Mouse (Mus musculus) monocyte, adult 5-6 weeks (primary cell): ENCODE measurements around the gene Spsb1. TPM values are rescaled to one million over a fixed set of nuclear protein-coding genes. Genes with fewer than 3 reads are reported as not detected.

Experiments
- ATAC-seq: fragments of 153-309, 156-312 bp; replicated peaks from 2 replicates; pipeline ENCODE4 v1.8.0; 2017; ENCODE audit warnings: mild to moderate bottlenecking; ENCODE audit not compliant: low TSS enrichment, insufficient number of reproducible peaks, severe bottlenecking, poor library complexity, low FRiP score
- total RNA-seq: library from RNA; stranded (forward); fragments of 200-1000, 200-491, 200-594 nt; gene quantifications from 3 replicates; pipeline ENCODE4 v1.2.3, GENCODE M21; 2017

Gene Spsb1
- total RNA-seq, 1 experiment from 2014 or later, result not detected

GRCm38 (mm10) chr4:149872236-149872635 lies 82.6 kb downstream of the Spsb1 start:
- ATAC-seq, result no peak

- no peak for ATAC-seq
These were observed 83.3 kb downstream of the Spsb1 start for GRCm38 (mm10) chr4:149871582-149871981.

- ATAC-seq, result no peak
These were observed 83.8 kb downstream of the Spsb1 start for GRCm38 (mm10) chr4:149871014-149871413.

GRCm38 (mm10) chr4:149870412-149870811 lies 84.4 kb downstream of the Spsb1 start:
- ATAC-seq, result no peak

GRCm38 (mm10) chr4:149868725-149869124 lies 86.1 kb downstream of the Spsb1 start:
- ATAC-seq, result no peak

- no peak for ATAC-seq
These were observed 86.8 kb downstream of the Spsb1 start for GRCm38 (mm10) chr4:149868009-149868408.

- ATAC-seq, result no peak
These were observed 87.5 kb downstream of the Spsb1 start for GRCm38 (mm10) chr4:149867351-149867750.

- no peak for ATAC-seq
These were observed 90.4 kb downstream of the Spsb1 start for GRCm38 (mm10) chr4:149864395-149864794.

- ATAC-seq, result no peak
These were observed 91.3 kb downstream of the Spsb1 start for GRCm38 (mm10) chr4:149863522-149863921.

- no peak for ATAC-seq
These were observed 94.5 kb downstream of the Spsb1 start for GRCm38 (mm10) chr4:149860393-149860792.

GRCm38 (mm10) chr4:149858584-149858983 lies 96.3 kb downstream of the Spsb1 start:
- ATAC-seq, result no peak

- no peak for ATAC-seq
These were observed 96.7 kb downstream of the Spsb1 start for GRCm38 (mm10) chr4:149858097-149858496.

- no peak for ATAC-seq
These were observed 97.2 kb downstream of the Spsb1 start for GRCm38 (mm10) chr4:149857688-149858087.

GRCm38 (mm10) chr4:149855892-149856807 lies 98.7 kb downstream of the Spsb1 start:
- peak; percentile 54 for ATAC-seq

- no peak for ATAC-seq
These were observed 99.5 kb downstream of the Spsb1 start for GRCm38 (mm10) chr4:149855180-149855891.

GRCm38 (mm10) chr4:149854770-149855169 lies 100.1 kb downstream of the Spsb1 start:
- no peak for ATAC-seq

GRCm38 (mm10) chr4:149854301-149854708 lies 100.5 kb downstream of the Spsb1 start:
- ATAC-seq, result 0 out of 2 replicates have a peak, but pooled peaks have one; percentile 16

- no peak for ATAC-seq
These were observed 101.1 kb downstream of the Spsb1 start for GRCm38 (mm10) chr4:149853698-149854284.

- no peak for ATAC-seq
These were observed 103.3 kb downstream of the Spsb1 start for GRCm38 (mm10) chr4:149851554-149851953.
